Mouse (Mus musculus) liver, embryonic 11.5 days (tissue): ENCODE data around the gene Cabin1. TPM values are rescaled to one million over a fixed set of nuclear protein-coding genes. Genes with fewer than 3 reads are reported as not detected.

ENCODE experiments used
- polyA plus RNA-seq: library from polyadenylated mRNA; unstranded; fragments of >200 nt; fragmentation: Nextera tagmentation; extraction: Ambion mirVana; gene quantifications from 2 replicates; pipeline ENCODE4 v1.2.1, GENCODE M21; 2014

Cabin1 gene
- polyA plus RNA-seq, 1 experiment from 2014 or later, result 33.3 TPM

Other genes starting within 250 kb of the Cabin1 start
- 272 and 328 TPM in 2 replicates for gene Snrpd3, start 246.8 kb downstream of the Cabin1 start, polyA plus RNA-seq
- gene Gucd1, start 246.4 kb downstream of the Cabin1 start, polyA plus RNA-seq, result 44.5 and 48.8 TPM in 2 replicates
- gene Lrrc75b, start 204.0 kb downstream of the Cabin1 start, polyA plus RNA-seq, result 0.48 and 0.52 TPM in 2 replicates
- gene Ggt1, start 202.7 kb downstream of the Cabin1 start, polyA plus RNA-seq, result 4.2 and 4.9 TPM in 2 replicates
- gene Ggt5, start 175.0 kb downstream of the Cabin1 start, polyA plus RNA-seq, result 0.52 and 1.2 TPM in 2 replicates
- gene Susd2, start 120.3 kb downstream of the Cabin1 start, polyA plus RNA-seq, result 0.91 and 1.5 TPM in 2 replicates
- 198 and 213 TPM in 2 replicates for gene Ddt, start 9.1 kb upstream of the Cabin1 start, polyA plus RNA-seq
- gene Gm20441, start 16.6 kb upstream of the Cabin1 start, polyA plus RNA-seq, result not detected in 2 replicates
- gene Gstt3, start 17.1 kb upstream of the Cabin1 start, polyA plus RNA-seq, result 6.3 and 7.9 TPM in 2 replicates
- 40.7 and 43.0 TPM in 2 replicates for gene Gstt1, start 34.2 kb upstream of the Cabin1 start, polyA plus RNA-seq
- not detected in 2 replicates for gene Gstt4, start 58.2 kb upstream of the Cabin1 start, polyA plus RNA-seq
- gene Gstt2, start 73.1 kb upstream of the Cabin1 start, polyA plus RNA-seq, result 38.4 and 39.6 TPM in 2 replicates
- 2,667 and 2,772 TPM in 2 replicates for gene Mif, start 95.9 kb upstream of the Cabin1 start, polyA plus RNA-seq
- 4.0 and 5.1 TPM in 2 replicates for gene Derl3, start 129.1 kb upstream of the Cabin1 start, polyA plus RNA-seq
- gene Smarcb1, start 157.3 kb upstream of the Cabin1 start, polyA plus RNA-seq, result 157 and 162 TPM in 2 replicates
- 103 and 113 TPM in 2 replicates for gene Chchd10, start 168.8 kb upstream of the Cabin1 start, polyA plus RNA-seq
- 15.2 and 16.6 TPM in 2 replicates for gene Mmp11, start 172.2 kb upstream of the Cabin1 start, polyA plus RNA-seq
- gene Gm867, start 176.3 kb upstream of the Cabin1 start, polyA plus RNA-seq, result 3.2 and 3.4 TPM in 2 replicates
- gene Vpreb3, start 178.7 kb upstream of the Cabin1 start, polyA plus RNA-seq, result 0.52 and 0.96 TPM in 2 replicates
- 0.06 and 0.22 TPM in 2 replicates for gene Gm5134, start 190.2 kb upstream of the Cabin1 start, polyA plus RNA-seq